Mouse (Mus musculus) stomach, postnatal 0 days (tissue): Measurements from ENCODE around the gene Wdr5. TPM values are rescaled to one million over a fixed set of nuclear protein-coding genes. Genes with fewer than 3 reads are reported as not detected.
A peak's percentile ranks its signal among the peaks of the same experiment; 100 is the strongest.
"Not testable (repeated sequence)": the region's sequence is repeated elsewhere in the genome, so short reads cannot be mapped to it uniquely, and the experiment has no call there.

Experiments
- ATAC-seq: fragments of 200-750 bp; cut with Nextera tagmentation; 2 replicates; pipeline ENCODE4 v1.8.0; 2017; ENCODE audit not compliant: low FRiP score, low TSS enrichment
- DNase-seq: peaks from one replicate; pipeline ENCODE4 v3.0.0-alpha.2; 2016; ENCODE audit warnings: low spot score
- H3K27ac ChIP-seq: fragments of 300-500 bp; sonication (generic); replicated peaks from 2 replicates; pipeline ENCODE4 v1.5.1; 2014; ENCODE audit warnings: mild to moderate bottlenecking, control low read depth
- H3K27me3 ChIP-seq: fragments of 300-500 bp; sonication (generic); 2 replicates; pipeline ENCODE4 v1.6.1; 2014; ENCODE audit warnings: low read length; ENCODE audit not compliant: control insufficient read depth, insufficient read depth
- H3K36me3 ChIP-seq: fragments of 300-500 bp; sonication (generic); 2 replicates; pipeline ENCODE4 v1.6.1; 2014; ENCODE audit warnings: low read length, mixed read lengths; ENCODE audit not compliant: control insufficient read depth, insufficient read depth
- H3K4me1 ChIP-seq: fragments of 300-500 bp; sonication (generic); replicated peaks from 2 replicates; pipeline ENCODE4 v1.6.1; 2014; ENCODE audit warnings: antibody characterized with exemption; ENCODE audit not compliant: control insufficient read depth, insufficient read depth
- H3K4me2 ChIP-seq: fragments of 300-500 bp; sonication (generic); replicated peaks from 2 replicates; pipeline ENCODE4 v1.6.1; 2014; ENCODE audit warnings: low read depth, mild to moderate bottlenecking, control low read depth, moderate library complexity
- H3K4me3 ChIP-seq: fragments of 300-500 bp; sonication (generic); 2 replicates; pipeline ENCODE4 v1.5.1; 2014; ENCODE audit warnings: low read depth, low read length, control low read depth
- H3K9ac ChIP-seq: fragments of 300-500 bp; sonication (generic); 2 replicates; pipeline ENCODE4 v1.6.1; 2014; ENCODE audit warnings: mild to moderate bottlenecking, low read length, control low read depth, mixed read lengths
- H3K9me3 ChIP-seq: fragments of 300-500 bp; sonication (generic); 2 replicates; pipeline ENCODE4 v1.6.1; 2016; ENCODE audit warnings: low read length; ENCODE audit not compliant: control insufficient read depth
- CTCF ChIP-seq: IDR thresholded peaks from 2 replicates; pipeline ENCODE4 v1.5.1; 2016; ENCODE audit warnings: antibody characterized with exemption, low read depth, mild to moderate bottlenecking, moderate library complexity
- EP300 ChIP-seq: optimal IDR thresholded peaks from 2 replicates; pipeline ENCODE3; 2016; ENCODE audit warnings: antibody characterized with exemption
- WGBS: fragments of 180-500 bp; shearing (Covaris S2); extraction: QIAGEN DNeasy Blood & Tissue Kit; methylation state at CpG from one replicate; pipeline ENCODE4 v1.1.7; 2014; 5-methylcytosine and 5-hydroxymethylcytosine counted together
- polyA plus RNA-seq: library from polyadenylated mRNA; unstranded; fragments of >200 nt; fragmentation: Nextera tagmentation; extraction: Ambion mirVana; gene quantifications from 2 replicates; pipeline ENCODE4 v1.2.1, GENCODE M21; 2015

Gene Wdr5
- polyA plus RNA-seq, 1 experiment from 2014 or later: 19.3 TPM

DNA sequence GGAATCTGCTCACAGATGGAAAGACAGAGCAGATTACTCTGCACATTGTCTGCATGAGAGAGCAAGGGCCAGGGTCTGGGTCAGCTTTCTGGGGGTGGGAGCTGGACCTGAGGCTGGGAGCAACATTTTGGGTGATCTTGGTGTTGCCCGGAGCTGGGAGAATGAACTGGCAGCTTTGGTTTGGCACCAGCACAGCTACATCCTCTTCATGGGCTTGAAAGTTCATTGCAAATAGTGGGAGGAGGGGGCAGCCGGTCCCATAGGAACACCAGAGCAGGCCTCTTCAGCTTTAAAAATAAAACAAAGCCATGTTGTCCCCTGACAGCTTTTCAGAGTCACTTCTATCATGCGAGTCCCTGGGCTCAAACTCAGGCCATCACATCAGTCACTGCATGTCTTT, 26.3 kb downstream of the Wdr5 start:
- peaks cover 6% of the 10 kb centered on the region; the same call in 1 of the 2 replicates for H3K4me1 ChIP-seq
- 76% methylated on average over 3 of the region's 3 CpGs for WGBS
- H3K36me3 ChIP-seq: no peaks in the 10 kb centered on the region; the same call in 1 of the 2 replicates
- no peak overlapping the region for H3K9ac ChIP-seq
- H3K27ac ChIP-seq: peak overlapping the region; percentile 80; the same call in 1 of the 2 replicates
- no peak for TF ChIP-seq EP300
- TF ChIP-seq CTCF: no peak
- H3K4me2 ChIP-seq: peak overlapping the region; percentile 62
- H3K4me3 ChIP-seq: no peak overlapping the region
- no peaks in the 10 kb centered on the region for H3K27me3 ChIP-seq
- H3K9me3 ChIP-seq: no peaks in the 10 kb centered on the region
- ATAC-seq (no peak), DNase-seq (no peak)

DNA sequence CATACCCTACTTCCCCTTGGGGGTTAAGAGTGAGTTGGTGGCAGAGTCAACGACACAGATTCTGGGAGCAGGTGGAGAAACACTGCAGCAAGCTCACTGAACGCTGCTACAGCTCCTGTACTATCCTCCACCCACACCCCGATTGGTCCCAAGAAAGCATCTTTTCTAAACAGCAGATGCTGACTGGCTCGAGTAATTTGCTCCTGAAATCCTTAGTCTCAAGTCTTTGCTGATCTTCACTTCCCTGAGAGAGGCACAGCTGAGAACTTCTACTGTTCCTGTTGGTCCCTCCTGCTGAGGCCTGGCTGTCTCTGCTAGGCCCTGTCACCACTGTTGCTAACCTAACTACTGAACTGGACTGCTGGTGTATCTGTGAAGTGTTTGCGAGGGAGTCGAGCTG, 29.7 kb downstream of the Wdr5 start:
- H3K9ac ChIP-seq: no peak overlapping the region
- H3K27me3 ChIP-seq: no peaks in the 10 kb centered on the region
- no peak overlapping the region for H3K27ac ChIP-seq
- DNase-seq (no peak), ATAC-seq (no peak)
- H3K9me3 ChIP-seq: no peaks in the 10 kb centered on the region
- 81% methylated on average over 6 of the region's 6 CpGs for WGBS
- no peak overlapping the region for H3K4me2 ChIP-seq
- H3K4me3 ChIP-seq: no peak overlapping the region
- H3K36me3 ChIP-seq: no peaks in the 10 kb centered on the region
- H3K4me1 ChIP-seq: peaks cover 6% of the 10 kb centered on the region; the same call in 1 of the 2 replicates
- TF ChIP-seq EP300 (no peak), CTCF (no peak)

DNA sequence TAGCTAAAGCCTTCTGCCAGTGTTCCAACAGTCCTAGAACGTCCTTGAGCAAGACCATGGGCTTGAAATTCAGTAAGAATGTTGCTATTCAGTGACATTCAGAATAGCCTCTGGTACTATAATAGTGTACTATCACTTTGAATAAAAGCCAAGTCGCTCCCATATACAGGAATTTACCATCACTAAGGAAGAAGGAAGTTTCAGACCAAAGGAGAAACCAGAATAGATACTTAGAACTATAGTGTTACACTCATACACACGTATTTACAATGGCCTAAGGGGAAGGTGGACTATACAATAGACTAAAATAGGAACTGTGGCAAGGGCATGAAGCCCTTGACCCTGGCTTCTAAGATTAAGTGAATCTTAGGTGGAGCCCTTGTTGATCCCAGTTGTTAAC, 30.6 kb downstream of the Wdr5 start:
- 53% methylated on average over 3 of the region's 3 CpGs for WGBS
- not testable (repeated sequence) for ATAC-seq, H3K9ac ChIP-seq, H3K9me3 ChIP-seq, H3K4me3 ChIP-seq, H3K27me3 ChIP-seq, H3K27ac ChIP-seq, H3K4me2 ChIP-seq, H3K4me1 ChIP-seq, H3K36me3 ChIP-seq, DNase-seq

DNA sequence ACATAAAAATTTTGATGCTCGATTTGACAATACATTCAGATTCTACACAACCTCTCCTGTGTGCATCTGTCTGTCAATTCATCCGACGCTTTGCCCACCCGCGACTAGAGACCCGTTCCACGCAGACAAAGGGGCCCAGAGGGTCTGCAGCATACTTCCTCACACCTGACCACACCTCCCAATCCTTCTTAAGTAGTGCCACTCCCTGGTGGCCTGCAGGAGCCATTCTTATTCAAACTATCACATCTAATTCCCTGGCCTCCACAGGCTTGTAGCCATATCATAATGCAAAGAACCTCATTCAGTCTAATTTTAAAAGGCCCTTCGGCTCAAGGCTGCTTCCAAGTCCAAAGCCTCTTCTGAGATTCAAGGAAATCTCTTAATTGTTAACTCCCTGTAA, 31.1 kb downstream of the Wdr5 start:
- H3K4me1 ChIP-seq, H3K4me2 ChIP-seq, DNase-seq, H3K27ac ChIP-seq, H3K9me3 ChIP-seq, H3K27me3 ChIP-seq, H3K4me3 ChIP-seq, ATAC-seq, H3K36me3 ChIP-seq, H3K9ac ChIP-seq: not testable (repeated sequence)
- 95% methylated on average over 8 of the region's 8 CpGs for WGBS

DNA sequence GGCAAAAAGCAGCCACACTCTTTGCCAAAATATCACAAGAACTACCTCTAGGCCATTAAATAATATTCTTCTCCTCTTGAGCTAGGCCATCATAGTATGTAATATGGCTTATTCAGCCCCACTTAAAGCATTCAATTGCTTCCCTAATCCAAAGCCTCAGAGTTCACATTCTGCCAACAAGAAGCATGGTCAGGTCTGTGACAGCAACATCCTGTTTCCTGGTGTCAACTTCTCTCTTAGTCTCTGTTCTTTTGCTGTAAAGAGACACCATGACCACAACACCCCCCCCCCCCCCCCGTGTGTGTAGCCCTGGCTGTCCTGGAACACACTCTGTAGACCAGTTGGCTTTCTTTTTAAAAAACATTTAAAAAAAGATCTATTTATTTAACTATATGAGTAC, 32.4 kb downstream of the Wdr5 start:
- Histone ChIP-seq H3K27me3 (no peaks in the 10 kb centered on the region), H3K4me3 (no peak overlapping the region), H3K36me3 (no peaks in the 10 kb centered on the region), H3K27ac (no peak overlapping the region), H3K4me1 (no peaks in the 10 kb centered on the region), H3K4me2 (no peak overlapping the region), H3K9me3 (no peaks in the 10 kb centered on the region), H3K9ac (no peak overlapping the region)
- 67% methylated on average over 1 of the region's 1 CpGs for WGBS
- TF ChIP-seq EP300 (no peak), CTCF (no peak)
- ATAC-seq (no peak), DNase-seq (no peak)

DNA sequence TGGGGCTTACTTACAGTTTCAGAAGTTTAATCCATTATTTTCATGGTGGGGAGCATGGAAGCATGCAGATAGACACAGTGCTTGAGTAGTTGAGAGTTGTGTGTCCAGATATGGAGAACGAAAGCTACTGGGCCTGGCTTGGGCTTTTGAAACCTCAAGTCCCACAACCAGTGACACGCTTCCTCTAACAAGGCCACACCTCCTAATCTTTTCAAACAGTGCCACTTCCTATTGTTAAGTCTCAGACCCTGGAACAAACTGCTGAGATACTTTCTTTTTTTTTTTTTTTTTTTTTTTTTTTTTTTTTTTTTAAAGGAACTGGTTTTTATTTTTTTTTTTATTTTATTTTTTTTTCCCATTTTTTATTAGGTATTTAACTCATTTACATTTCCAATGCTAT, 33.0 kb downstream of the Wdr5 start:
- TF ChIP-seq CTCF: no peak
- no peak for TF ChIP-seq EP300
- no peak for ATAC-seq

More for the DNA sequence above, 33.0 kb downstream of the Wdr5 start:
- H3K9ac ChIP-seq: no peak overlapping the region
- no peak overlapping the region for H3K27ac ChIP-seq
- H3K27me3 ChIP-seq: no peaks in the 10 kb centered on the region
- DNase-seq: no peak
- H3K36me3 ChIP-seq: no peaks in the 10 kb centered on the region
- H3K4me1 ChIP-seq: no peaks in the 10 kb centered on the region
- no peak overlapping the region for H3K4me2 ChIP-seq
- no peak overlapping the region for H3K4me3 ChIP-seq
- 89% methylated on average over 2 of the region's 2 CpGs for WGBS
- no peaks in the 10 kb centered on the region for H3K9me3 ChIP-seq
